Mouse (Mus musculus) frontal cortex, postnatal 10 days (tissue): ENCODE results near the gene Mpp1.

Source experiments
- DNase-seq, 2 experiments: peaks; one replicate each; pipeline ENCODE4 v3.0.0; 2022; ENCODE audit warnings: low spot score in 2 of 2, mixed read lengths in 1 of 2

Mpp1 gene

GRCm38 (mm10) chrX:75083982-75084773, 46.6 kb downstream of the Mpp1 start:
- peak; percentile 3 to 7 for DNase-seq

- no peak for DNase-seq
These were observed 48.5 kb downstream of the Mpp1 start for GRCm38 (mm10) chrX:75082351-75082750.
